Mouse (Mus musculus): Measurements from ENCODE around the gene Vgll4.

GRCm38 (mm10) chr6:114826889-114827288 is 142.9 kb downstream of the Vgll4 start:
- TF ChIP-seq CTCF (IDR thresholded peaks at IDR 0.05; ENCODE audit: low read depth) (no peak), EP300 (IDR thresholded peaks at IDR 0.05; ENCODE audit: low read depth) (no peak)
